In genomic region chr17:28987713-28988112, GRCm38 (mm10) we compare ENCODE assay signal across 8 mouse cellular contexts. TPM values are rescaled to one million over a fixed set of nuclear protein-coding genes. Genes with fewer than 3 reads are reported as not detected.
DNase-seq lines count a peak whose midpoint lies in the region; ATAC-seq lines count a peak whose summit lies in the region.

No protein-coding gene starts in this region.

- no peaks in the 10 kb centered on the region for H3K9me3 ChIP-seq in kidney, embryonic 14.5 days (ENCODE audit: control insufficient read depth, low read length)
- no peaks in the 10 kb centered on the region for H3K9me3 ChIP-seq in embryonic facial prominence, embryonic 10.5 days
- no peaks in the 10 kb centered on the region for H3K9me3 ChIP-seq in midbrain, embryonic 15.5 days

- DNase-seq in kidney, adult 9 months = peak; percentile 52
- DNase-seq in CD4-positive, CD25-positive, alpha-beta regulatory T cell, adult 2 months (ENCODE audit: low read depth, low spot score) = peak; percentile 81
- peak; percentile 67 for DNase-seq in MN1 (ENCODE audit: low spot score)
- DNase-seq in embryonic facial prominence, embryonic 10.5 days (ENCODE audit: low spot score) = peak; percentile 47
- peak; percentile 43 for DNase-seq in lung, postnatal 25 days (ENCODE audit: low spot score)
- DNase-seq in thymus, postnatal 4 days = peak; percentile 70

- ATAC-seq in kidney, embryonic 14.5 days (ENCODE audit: low FRiP score, low TSS enrichment) = no peak
- ATAC-seq in midbrain, embryonic 15.5 days (replicated peaks) = no peak

- 73% methylated on average over 4 of the region's 4 CpGs for WGBS in kidney, embryonic 14.5 days
- 67% methylated on average over 4 of the region's 4 CpGs for WGBS in embryonic facial prominence, embryonic 10.5 days
- WGBS in midbrain, embryonic 15.5 days = 67% methylated on average over 4 of the region's 4 CpGs

- H3K4me2 ChIP-seq in kidney, embryonic 14.5 days (replicated peaks; ENCODE audit: low read depth, low read length) = no peak overlapping the region
- H3K4me2 ChIP-seq in midbrain, embryonic 15.5 days = no peak overlapping the region

- no peaks in the 10 kb centered on the region for H3K4me1 ChIP-seq in kidney, embryonic 14.5 days (ENCODE audit: control insufficient read depth, insufficient read depth, low read length)
- 0 out of 2 replicates have a peak, but pooled peaks cover 5% of the 10 kb centered on the region for H3K4me1 ChIP-seq in embryonic facial prominence, embryonic 10.5 days
- H3K4me1 ChIP-seq in midbrain, embryonic 15.5 days = no peaks in the 10 kb centered on the region

- H3K9ac ChIP-seq in kidney, embryonic 14.5 days (ENCODE audit: low read depth, low read length) = no peak overlapping the region
- no peak overlapping the region for H3K9ac ChIP-seq in midbrain, embryonic 15.5 days

- no peak overlapping the region for H3K27ac ChIP-seq in kidney, embryonic 14.5 days (ENCODE audit: low read depth, low read length)
- no peak overlapping the region for H3K27ac ChIP-seq in embryonic facial prominence, embryonic 10.5 days (replicated peaks)
- H3K27ac ChIP-seq in midbrain, embryonic 15.5 days = no peak overlapping the region

- peaks cover 71% of the 10 kb centered on the region for H3K36me3 ChIP-seq in kidney, embryonic 14.5 days (ENCODE audit: control insufficient read depth, insufficient read depth, low read length)
- H3K36me3 ChIP-seq in embryonic facial prominence, embryonic 10.5 days (replicated peaks) = peaks cover 99% of the 10 kb centered on the region
- H3K36me3 ChIP-seq in midbrain, embryonic 15.5 days (replicated peaks) = peaks cover 59% of the 10 kb centered on the region

- H3K27me3 ChIP-seq in kidney, embryonic 14.5 days (ENCODE audit: control insufficient read depth, insufficient read depth, low read length) = no peaks in the 10 kb centered on the region
- H3K27me3 ChIP-seq in embryonic facial prominence, embryonic 10.5 days (replicated peaks; ENCODE audit: low read depth, poor library complexity, severe bottlenecking) = no peaks in the 10 kb centered on the region
- H3K27me3 ChIP-seq in midbrain, embryonic 15.5 days (replicated peaks) = no peaks in the 10 kb centered on the region

- H3K4me3 ChIP-seq in kidney, embryonic 14.5 days (ENCODE audit: low read length) = no peak overlapping the region
- H3K4me3 ChIP-seq in embryonic facial prominence, embryonic 10.5 days = no peak overlapping the region
- H3K4me3 ChIP-seq in midbrain, embryonic 15.5 days = no peak overlapping the region

RNA-seq across cellular contexts. Expression of gene Stk38, which starts 20.1 kb away (rescaled TPM):
- polyA plus RNA-seq in kidney, embryonic 14.5 days (2014; fragmentation: Nextera tagmentation; extraction: Ambion mirVana) = 65.5 and 101 TPM in 2 replicates
- 118 and 125 TPM in 2 replicates for polyA plus RNA-seq in embryonic facial prominence, embryonic 10.5 days (2016; fragmentation: Nextera tagmentation; extraction: Ambion mirVana)
- 99.7 and 105 TPM in 2 replicates for polyA plus RNA-seq in midbrain, embryonic 15.5 days (2015; fragmentation: Nextera tagmentation; extraction: Ambion mirVana)

RNA-seq across cellular contexts. Expression of gene Kctd20, which starts 36.0 kb away (rescaled TPM):
- 43.4 and 83.7 TPM in 2 replicates for polyA plus RNA-seq in kidney, embryonic 14.5 days (2014; fragmentation: Nextera tagmentation; extraction: Ambion mirVana)
- 125 and 126 TPM in 2 replicates for polyA plus RNA-seq in embryonic facial prominence, embryonic 10.5 days (2016; fragmentation: Nextera tagmentation; extraction: Ambion mirVana)
- polyA plus RNA-seq in midbrain, embryonic 15.5 days (2015; fragmentation: Nextera tagmentation; extraction: Ambion mirVana) = 91.1 and 93.9 TPM in 2 replicates

RNA-seq across cellular contexts. Expression of gene Pxt1, which starts 44.1 kb away (rescaled TPM):
- polyA plus RNA-seq in kidney, embryonic 14.5 days (2014; fragmentation: Nextera tagmentation; extraction: Ambion mirVana) = 0.28 TPM in 1 of 2 replicates, not detected in the other
- 0.20 TPM in 1 of 2 replicates, not detected in the other for polyA plus RNA-seq in embryonic facial prominence, embryonic 10.5 days (2016; fragmentation: Nextera tagmentation; extraction: Ambion mirVana)
- 0.17 TPM in 1 of 2 replicates, not detected in the other for polyA plus RNA-seq in midbrain, embryonic 15.5 days (2015; fragmentation: Nextera tagmentation; extraction: Ambion mirVana)

RNA-seq across cellular contexts. Expression of gene Srsf3, which starts 44.7 kb away (rescaled TPM):
- polyA plus RNA-seq in kidney, embryonic 14.5 days (2014; fragmentation: Nextera tagmentation; extraction: Ambion mirVana) = 691 and 760 TPM in 2 replicates
- polyA plus RNA-seq in embryonic facial prominence, embryonic 10.5 days (2016; fragmentation: Nextera tagmentation; extraction: Ambion mirVana) = 830 and 831 TPM in 2 replicates
- polyA plus RNA-seq in midbrain, embryonic 15.5 days (2015; fragmentation: Nextera tagmentation; extraction: Ambion mirVana) = 429 and 442 TPM in 2 replicates
